Mouse (Mus musculus) spleen, postnatal 14 days (tissue): ENCODE results near the gene Gm5580.
"Not testable (repeated sequence)": the region's sequence is repeated elsewhere in the genome, so short reads cannot be mapped to it uniquely, and the experiment has no call there.

Source experiments
- DNase-seq, 2 experiments: peaks; one replicate each; pipeline ENCODE4 v3.0.0; 2021 to 2022; ENCODE audit warnings: low spot score in 2 of 2

The Gm5580 gene

GRCm38 (mm10) chr6:116550841-116551240, at the start of gene Gm5580:
TSS of gene Gm5580 (plus strand) at chr6:116551141.
- not testable (repeated sequence) for DNase-seq

GRCm38 (mm10) chr6:116506302-116507003, 44.5 kb upstream of the Gm5580 start, which contains the start of gene Olfr212:
TSS of gene Olfr212 (plus strand) at chr6:116506516.
- not testable (repeated sequence) for DNase-seq

DNA sequence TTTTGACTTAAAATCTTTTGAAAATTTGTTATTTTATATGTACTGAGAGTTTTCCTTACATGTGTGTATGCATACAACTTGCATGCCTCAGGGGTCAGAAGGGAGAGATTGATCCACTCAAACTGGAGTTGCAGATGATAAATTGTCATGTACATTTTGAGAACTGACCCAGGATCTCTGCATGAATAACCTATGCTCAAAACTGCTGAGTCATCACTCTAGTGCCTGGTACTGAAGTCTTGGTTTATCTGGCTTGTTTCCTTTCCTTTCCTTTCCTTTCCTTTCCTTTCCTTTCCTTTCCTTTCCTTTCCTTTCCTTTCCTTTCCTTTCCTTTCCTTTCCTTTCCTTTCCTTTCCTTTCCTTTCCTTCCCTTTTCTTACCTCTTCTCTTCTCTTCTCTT, 36.1 kb upstream of the Gm5580 start:
- DNase-seq: no peak

DNA sequence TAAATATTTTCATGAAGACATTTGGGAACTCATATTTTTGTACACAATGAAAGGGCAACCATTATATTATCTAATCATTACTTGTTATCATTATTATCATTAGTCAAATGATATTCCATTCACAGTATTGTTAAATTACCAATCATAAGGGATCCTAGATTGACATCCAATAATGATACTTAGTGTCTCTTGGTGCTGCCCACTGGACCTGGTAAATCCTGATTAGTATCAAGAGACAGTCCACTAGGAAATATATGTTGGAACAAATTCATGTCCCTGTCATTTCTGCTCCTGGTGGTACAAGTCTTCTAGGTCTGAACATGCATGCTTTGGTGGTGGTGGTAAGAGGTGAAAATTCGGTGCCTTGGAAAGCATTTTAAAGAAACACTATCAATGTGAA, 12.8 kb upstream of the Gm5580 start, which contains the start of gene Olfr213:
Gene Olfr213 (plus strand): TSS at position 301 of the 400 bp plus-strand sequence.
- no peak for DNase-seq

GRCm38 (mm10) chr6:116542500-116542899, 8.4 kb upstream of the Gm5580 start:
- DNase-seq: no peak

GRCm38 (mm10) chr6:116553935-116554334, 3.0 kb downstream of the Gm5580 start, which contains the start of gene Olfr214:
TSS of gene Olfr214 (plus strand) at chr6:116554235.
- no peak for DNase-seq

DNA sequence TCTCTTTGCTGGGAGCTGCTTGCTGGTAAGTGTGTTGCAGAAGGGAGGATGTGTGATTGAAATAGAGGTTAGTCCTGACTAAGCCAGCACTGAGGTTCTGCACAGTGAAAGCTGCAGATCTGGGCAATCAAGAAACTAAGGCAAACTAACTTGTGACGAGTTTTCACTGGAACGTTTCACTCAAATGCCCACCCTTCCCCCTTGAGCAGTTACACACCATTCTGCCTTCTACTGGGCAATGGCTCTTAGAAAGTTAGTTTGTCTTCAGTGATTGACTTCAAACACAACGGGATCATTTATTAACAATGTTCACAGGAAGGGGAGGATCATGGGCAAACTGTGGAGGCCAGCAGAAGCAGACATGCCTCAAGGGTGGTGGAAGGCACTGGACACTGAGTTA, 4.0 kb downstream of the Gm5580 start:
- DNase-seq: no peak

DNA sequence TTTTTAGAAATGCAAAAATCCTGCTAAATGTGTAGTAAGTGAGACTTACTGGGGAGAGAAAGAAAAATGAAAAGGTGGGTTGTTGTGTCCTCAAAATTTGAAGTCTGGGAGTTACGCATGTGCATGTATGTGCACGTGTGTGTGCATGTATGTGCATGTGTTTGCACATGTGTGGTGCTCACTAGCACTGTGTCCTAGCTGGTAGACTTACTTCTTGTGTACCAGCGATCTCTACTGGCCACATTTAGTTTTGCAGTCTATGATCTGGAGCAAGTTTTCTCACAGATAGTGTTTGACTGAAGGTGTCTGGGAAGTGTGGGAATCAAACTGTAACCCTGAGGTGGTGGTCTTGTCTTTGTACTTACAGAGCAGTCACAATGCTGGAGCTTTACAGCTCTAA, 18.9 kb downstream of the Gm5580 start:
- DNase-seq: no peak

DNA sequence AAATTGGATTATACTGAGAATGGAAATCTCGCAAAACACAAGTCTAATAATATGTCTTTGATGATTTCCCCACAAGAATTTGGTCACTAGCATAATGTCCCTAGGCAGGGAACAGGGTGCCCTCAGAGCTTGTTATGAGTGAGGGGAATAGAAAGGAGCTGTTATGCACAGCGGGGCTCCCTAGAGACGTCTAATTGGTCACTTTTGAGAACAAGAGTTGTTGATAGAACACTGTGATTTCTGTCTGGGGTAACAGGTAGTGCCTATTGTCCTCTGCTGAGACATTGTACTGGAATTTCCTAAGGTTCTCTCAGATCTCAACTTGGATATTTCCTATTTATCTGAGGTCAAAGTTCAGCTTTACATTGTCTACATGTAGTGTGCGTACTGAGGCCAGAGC, 33.2 kb downstream of the Gm5580 start, which contains the start of gene Olfr215:
Gene Olfr215 (minus strand): TSS at position 101 of the 400 bp plus-strand sequence.
- DNase-seq: no peak

- not testable (repeated sequence) for DNase-seq
Measured at GRCm38 (mm10) chr6:116600969-116601368, 50.0 kb downstream of the Gm5580 start.
